Mouse (Mus musculus): ENCODE data around the gene Wwc2.

- no peak for TF ChIP-seq CTCF (IDR thresholded peaks at IDR 0.05; ENCODE audit: low read depth, low read length)
- TF ChIP-seq POLR2A (IDR thresholded peaks at IDR 0.05; ENCODE audit: borderline replicate concordance, low read depth, low read length) = no peak
Observed at GRCm38 (mm10) chr8:47948836-47949235, 41.9 kb downstream of the Wwc2 start.
